Mouse (Mus musculus): Measurements from ENCODE around the gene Fryl.

DNA sequence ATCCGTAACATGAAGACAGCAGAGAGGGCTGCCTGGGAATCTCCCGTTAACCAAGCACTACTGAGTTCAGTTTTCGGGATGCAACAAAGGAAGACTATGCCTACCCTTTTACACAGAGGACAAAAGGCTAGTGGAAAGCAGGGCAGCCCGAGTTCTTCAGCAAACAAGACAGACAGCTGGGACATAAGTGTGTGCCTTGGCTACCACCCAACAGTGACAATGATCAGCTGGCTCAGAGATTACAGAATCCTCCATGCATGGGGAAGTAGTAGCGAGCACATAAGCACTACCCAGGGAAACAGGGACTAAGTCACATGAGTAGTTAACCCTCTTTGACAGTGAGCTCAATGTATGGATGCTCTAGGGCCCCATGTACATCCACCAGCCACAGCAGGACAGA is 126.5 kb downstream of the Fryl start:
- TF ChIP-seq GATA1 (IDR thresholded peaks at IDR 0.05; ENCODE audit: low read length), result no peak
- TF ChIP-seq TAL1 (IDR thresholded peaks at IDR 0.05; ENCODE audit: low read length), result no peak

All from erythroblast, embryonic 14.5 days (primary cell).